Mouse (Mus musculus): Measurements from ENCODE around the gene Chst5. TPM values are rescaled to one million over a fixed set of nuclear protein-coding genes. Genes with fewer than 3 reads are reported as not detected.
A peak's percentile ranks its signal among the peaks of the same experiment; 100 is the strongest.

The Chst5 gene
- polyA plus RNA-seq, 1 experiment from 2014 or later: 0.97 TPM

DNA sequence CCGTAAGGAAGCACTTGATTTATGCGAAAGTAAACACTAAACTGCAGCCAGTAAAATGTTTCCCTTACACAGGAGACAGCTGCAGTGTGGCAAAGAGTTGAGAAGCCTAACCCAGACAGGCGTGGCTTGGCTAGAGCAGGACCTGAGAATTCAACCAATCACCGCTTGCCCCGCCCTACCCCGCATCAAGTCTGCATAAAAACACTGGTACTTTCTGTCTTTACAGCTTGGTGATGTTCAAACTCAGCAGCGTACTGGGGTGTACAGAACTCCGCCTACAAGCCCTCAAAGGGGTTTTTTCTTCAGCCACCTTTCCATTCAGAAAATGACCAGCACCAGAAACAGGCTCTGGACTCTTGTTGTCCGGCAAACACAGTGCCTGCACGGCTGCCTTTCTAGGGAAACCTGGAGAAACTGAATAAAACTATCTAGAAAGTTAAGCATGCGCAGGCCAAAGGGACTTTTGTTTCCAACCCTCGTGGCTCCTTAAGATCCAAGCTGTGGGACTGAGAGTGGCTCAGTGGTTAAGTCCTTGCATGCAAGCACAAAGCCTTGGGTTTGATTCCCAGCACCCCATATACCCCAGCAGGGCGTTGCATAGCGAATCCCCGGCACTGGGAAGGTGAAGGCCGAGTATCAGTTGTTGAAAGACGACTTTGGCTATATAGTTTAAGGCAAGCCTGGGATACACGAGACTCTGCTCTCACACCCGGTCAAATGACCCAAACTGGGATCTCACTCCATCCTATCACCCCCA lies 22.5 kb upstream of the Chst5 start:
- H3K27ac ChIP-seq (ENCODE audit: low read depth, low read length): peak overlapping the region; percentile 66; the same call in 1 of the 2 replicates
- ATAC-seq (ENCODE audit: low FRiP score, low TSS enrichment): peak; percentile 72; the same call in 1 of the 2 replicates
- WGBS: 30% methylated on average over 19 of the region's 19 CpGs

DNA sequence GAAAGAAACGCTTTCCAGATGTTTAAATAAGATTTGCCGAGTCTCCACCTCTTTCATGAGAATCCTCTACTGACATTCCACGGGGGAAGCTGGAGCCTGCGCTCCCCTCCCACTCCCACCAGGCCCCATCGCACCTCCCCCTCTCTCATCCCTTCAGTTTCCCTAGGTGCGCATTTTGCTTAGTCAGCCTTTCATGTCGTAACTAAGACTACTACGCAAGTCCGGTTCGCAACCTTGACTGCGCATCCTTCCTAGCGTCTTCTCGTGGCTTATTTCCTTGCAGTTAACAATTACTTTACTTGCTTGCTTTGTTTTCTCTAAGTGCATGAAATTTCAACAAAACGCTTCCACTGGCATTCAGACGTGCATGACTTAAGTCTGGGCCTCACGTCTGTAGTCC lies 21.5 kb upstream of the Chst5 start:
- no peaks in the 10 kb centered on the region for H3K9me3 ChIP-seq (ENCODE audit: control insufficient read depth, low read length)
- no peaks in the 10 kb centered on the region for H3K36me3 ChIP-seq (ENCODE audit: control insufficient read depth, insufficient read depth, low read length)
- no peak overlapping the region for H3K27ac ChIP-seq (ENCODE audit: low read depth, low read length)
- H3K4me1 ChIP-seq (ENCODE audit: control insufficient read depth, insufficient read depth, low read length): peaks cover 8% of the 10 kb centered on the region; the same call in 1 of the 2 replicates
- H3K4me2 ChIP-seq (replicated peaks; ENCODE audit: low read depth, low read length): no peak overlapping the region
- no peaks in the 10 kb centered on the region for H3K27me3 ChIP-seq (ENCODE audit: control insufficient read depth, insufficient read depth, low read length)
- no peak overlapping the region for H3K9ac ChIP-seq (ENCODE audit: low read depth, low read length)
- WGBS: 75% methylated on average over 16 of the region's 16 CpGs
- ATAC-seq (ENCODE audit: low FRiP score, low TSS enrichment): no peak
- no peak overlapping the region for H3K4me3 ChIP-seq (ENCODE audit: low read length)

More for the DNA sequence above, 22.5 kb upstream of the Chst5 start:
- Histone ChIP-seq H3K4me3 (ENCODE audit: low read length) (peak overlapping the region; percentile 75), H3K4me1 (ENCODE audit: control insufficient read depth, insufficient read depth, low read length) (peaks cover 8% of the 10 kb centered on the region; the same call in 1 of the 2 replicates), H3K4me2 (replicated peaks; ENCODE audit: low read depth, low read length) (peak overlapping the region; percentile 89), H3K9me3 (ENCODE audit: control insufficient read depth, low read length) (no peaks in the 10 kb centered on the region), H3K36me3 (ENCODE audit: control insufficient read depth, insufficient read depth, low read length) (no peaks in the 10 kb centered on the region), H3K9ac (ENCODE audit: low read depth, low read length) (peak overlapping the region; percentile 67), H3K27me3 (ENCODE audit: control insufficient read depth, insufficient read depth, low read length) (no peaks in the 10 kb centered on the region)

DNA sequence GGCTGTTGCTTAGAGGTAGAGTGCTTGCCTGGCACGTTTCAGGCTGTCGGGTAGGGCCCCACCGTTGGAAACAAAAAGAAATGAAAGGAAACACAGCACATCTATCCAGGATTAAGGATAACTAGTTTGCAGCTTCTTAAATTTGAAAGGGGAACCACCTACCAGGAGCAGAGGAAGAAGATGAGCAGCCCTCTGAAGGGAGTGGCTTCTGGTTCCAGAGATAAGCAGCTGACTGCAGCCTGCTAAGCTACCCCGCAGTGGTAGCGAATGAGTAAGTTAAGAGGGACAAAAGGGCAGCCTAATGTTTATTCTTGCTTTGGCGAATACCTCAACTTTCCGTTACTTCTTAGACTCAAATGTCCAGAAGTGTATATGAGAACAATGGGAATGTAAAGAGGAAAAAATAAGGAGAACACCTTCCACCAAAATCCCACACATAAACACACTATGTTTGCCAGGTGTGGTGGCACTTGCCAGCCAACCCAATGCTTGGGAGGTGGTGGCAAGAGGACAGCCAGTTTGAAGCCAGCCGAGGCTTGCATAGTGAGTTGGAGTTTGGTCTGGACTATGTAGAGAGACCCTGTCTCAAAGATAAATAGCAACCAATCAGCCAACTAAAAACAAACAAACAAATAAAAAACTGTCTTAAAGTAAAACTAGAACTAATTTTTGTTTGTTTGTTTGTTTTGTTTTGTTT lies 19.5 kb upstream of the Chst5 start:
- ATAC-seq (ENCODE audit: low FRiP score, low TSS enrichment): no peak
- Histone ChIP-seq H3K4me2 (replicated peaks; ENCODE audit: low read depth, low read length) (no peak overlapping the region), H3K36me3 (ENCODE audit: control insufficient read depth, insufficient read depth, low read length) (no peaks in the 10 kb centered on the region), H3K4me3 (ENCODE audit: low read length) (no peak overlapping the region), H3K27me3 (ENCODE audit: control insufficient read depth, insufficient read depth, low read length) (no peaks in the 10 kb centered on the region), H3K27ac (ENCODE audit: low read depth, low read length) (no peak overlapping the region), H3K9me3 (ENCODE audit: control insufficient read depth, low read length) (no peaks in the 10 kb centered on the region), H3K9ac (ENCODE audit: low read depth, low read length) (no peak overlapping the region), H3K4me1 (ENCODE audit: control insufficient read depth, insufficient read depth, low read length) (peaks cover 8% of the 10 kb centered on the region; the same call in 1 of the 2 replicates)
- WGBS: 79% methylated on average over 8 of the region's 8 CpGs

DNA sequence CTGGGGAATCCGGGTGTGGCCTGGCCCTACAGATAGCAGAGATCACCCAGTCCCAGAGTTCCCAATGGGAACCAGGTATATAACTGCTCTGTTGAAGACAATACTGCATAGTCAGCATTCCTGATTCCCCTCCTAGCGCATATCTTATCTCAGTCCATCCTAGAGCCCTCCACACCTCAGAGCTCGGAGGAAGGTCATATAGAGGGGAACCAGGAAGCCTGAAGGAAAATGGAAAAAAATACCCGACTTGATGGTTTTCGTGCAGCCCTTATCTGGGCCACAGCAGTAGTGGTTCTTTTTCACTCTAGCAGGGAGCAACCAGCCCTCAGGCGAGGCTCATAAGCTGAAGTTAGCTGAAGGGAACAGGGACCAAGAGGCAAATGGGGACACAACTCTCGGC lies 14.7 kb upstream of the Chst5 start:
- no peaks in the 10 kb centered on the region for H3K9me3 ChIP-seq (ENCODE audit: control insufficient read depth, low read length)
- H3K27me3 ChIP-seq (ENCODE audit: control insufficient read depth, insufficient read depth, low read length): no peaks in the 10 kb centered on the region
- H3K9ac ChIP-seq (ENCODE audit: low read depth, low read length): no peak overlapping the region
- ATAC-seq (ENCODE audit: low FRiP score, low TSS enrichment): no peak
- no peaks in the 10 kb centered on the region for H3K36me3 ChIP-seq (ENCODE audit: control insufficient read depth, insufficient read depth, low read length)
- 76% methylated on average over 7 of the region's 7 CpGs for WGBS
- H3K4me3 ChIP-seq (ENCODE audit: low read length): no peak overlapping the region
- no peak overlapping the region for H3K4me2 ChIP-seq (replicated peaks; ENCODE audit: low read depth, low read length)
- no peaks in the 10 kb centered on the region for H3K4me1 ChIP-seq (ENCODE audit: control insufficient read depth, insufficient read depth, low read length)
- no peak overlapping the region for H3K27ac ChIP-seq (ENCODE audit: low read depth, low read length)

DNA sequence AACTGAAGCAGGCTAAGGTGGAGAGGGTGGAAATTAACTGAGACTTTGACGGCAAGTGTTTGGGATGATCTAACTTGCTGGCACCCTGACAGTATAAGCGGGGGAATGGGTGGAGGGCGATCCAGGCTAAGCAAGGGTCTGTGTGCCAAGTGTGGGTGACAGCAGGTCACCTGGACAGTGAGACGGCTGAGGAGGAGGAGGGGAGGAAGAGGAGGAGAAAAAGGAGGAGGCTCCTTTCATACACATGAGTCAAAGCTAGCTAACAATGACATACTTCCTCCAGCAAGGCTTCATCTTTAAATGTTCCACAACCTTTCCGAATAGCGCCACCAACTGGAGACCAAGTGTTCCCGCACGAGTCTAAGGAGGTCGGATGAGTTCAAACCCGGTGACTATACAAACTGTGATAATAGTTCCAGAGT lies 13.1 kb upstream of the Chst5 start:
- H3K27ac ChIP-seq (ENCODE audit: low read depth, low read length): no peak overlapping the region
- WGBS: 31% methylated on average over 10 of the region's 10 CpGs
- no peak; the same call in 1 of the 2 replicates for ATAC-seq (ENCODE audit: low FRiP score, low TSS enrichment)

DNA sequence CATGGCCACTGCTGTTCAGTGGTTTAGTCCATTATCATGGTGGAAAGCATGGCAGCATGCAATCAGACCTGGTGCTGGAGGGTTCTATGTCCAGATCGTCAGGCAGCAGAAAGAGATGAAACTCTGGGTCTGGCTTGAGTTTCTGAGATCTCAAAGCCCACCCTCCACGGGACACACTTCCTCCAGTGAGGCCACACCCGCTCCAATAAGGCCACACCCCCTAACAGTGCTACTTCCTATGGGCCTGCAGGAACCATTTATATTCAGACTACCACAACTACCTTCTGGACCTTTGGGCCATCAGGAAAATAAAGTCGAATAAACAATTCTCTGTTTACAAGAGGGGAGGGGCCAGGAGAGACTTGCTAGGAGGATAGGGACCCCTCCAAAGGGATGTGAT lies 10.7 kb upstream of the Chst5 start:
- Histone ChIP-seq H3K27ac (ENCODE audit: low read depth, low read length) (no peak overlapping the region), H3K36me3 (ENCODE audit: control insufficient read depth, insufficient read depth, low read length) (peaks cover 4% of the 10 kb centered on the region; the same call in 1 of the 2 replicates), H3K27me3 (ENCODE audit: control insufficient read depth, insufficient read depth, low read length) (no peaks in the 10 kb centered on the region), H3K4me1 (ENCODE audit: control insufficient read depth, insufficient read depth, low read length) (no peaks in the 10 kb centered on the region), H3K9ac (ENCODE audit: low read depth, low read length) (no peak overlapping the region), H3K9me3 (ENCODE audit: control insufficient read depth, low read length) (no peaks in the 10 kb centered on the region), H3K4me3 (ENCODE audit: low read length) (no peak overlapping the region), H3K4me2 (replicated peaks; ENCODE audit: low read depth, low read length) (no peak overlapping the region)
- WGBS: 77% methylated on average over 4 of the region's 4 CpGs
- no peak for ATAC-seq (ENCODE audit: low FRiP score, low TSS enrichment)

More for the DNA sequence above, 13.1 kb upstream of the Chst5 start:
- H3K9ac ChIP-seq (ENCODE audit: low read depth, low read length): no peak overlapping the region
- no peaks in the 10 kb centered on the region for H3K27me3 ChIP-seq (ENCODE audit: control insufficient read depth, insufficient read depth, low read length)
- no peaks in the 10 kb centered on the region for H3K9me3 ChIP-seq (ENCODE audit: control insufficient read depth, low read length)
- H3K36me3 ChIP-seq (ENCODE audit: control insufficient read depth, insufficient read depth, low read length): peaks cover under 1% of the 10 kb centered on the region; the same call in 1 of the 2 replicates
- no peak overlapping the region for H3K4me2 ChIP-seq (replicated peaks; ENCODE audit: low read depth, low read length)
- no peak overlapping the region for H3K4me3 ChIP-seq (ENCODE audit: low read length)
- H3K4me1 ChIP-seq (ENCODE audit: control insufficient read depth, insufficient read depth, low read length): no peaks in the 10 kb centered on the region

DNA sequence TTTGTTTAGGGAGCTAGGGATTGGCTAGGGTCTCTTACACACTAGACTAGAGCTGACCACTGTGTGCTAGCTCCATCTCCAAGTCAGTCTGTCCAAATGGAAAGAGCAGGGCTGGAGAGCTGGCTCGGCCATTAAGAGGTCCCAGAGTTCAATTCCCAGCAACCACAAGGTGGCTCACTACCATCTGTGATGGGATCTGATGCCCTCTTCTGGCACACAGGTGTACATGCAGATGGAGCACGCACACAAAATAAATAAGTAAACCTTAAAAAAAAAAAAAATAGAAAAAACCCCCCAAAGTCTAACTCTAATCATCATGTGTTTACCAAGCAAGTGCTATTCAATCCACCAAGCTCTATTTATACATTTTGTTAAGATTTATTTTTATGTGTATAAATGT lies 9.4 kb upstream of the Chst5 start:
- peaks cover 4% of the 10 kb centered on the region; the same call in 1 of the 2 replicates for H3K36me3 ChIP-seq (ENCODE audit: control insufficient read depth, insufficient read depth, low read length)
- H3K9me3 ChIP-seq (ENCODE audit: control insufficient read depth, low read length): no peaks in the 10 kb centered on the region
- H3K4me2 ChIP-seq (replicated peaks; ENCODE audit: low read depth, low read length): no peak overlapping the region
- no peaks in the 10 kb centered on the region for H3K4me1 ChIP-seq (ENCODE audit: control insufficient read depth, insufficient read depth, low read length)
- no peak overlapping the region for H3K9ac ChIP-seq (ENCODE audit: low read depth, low read length)
- ATAC-seq (ENCODE audit: low FRiP score, low TSS enrichment): no peak
- H3K4me3 ChIP-seq (ENCODE audit: low read length): no peak overlapping the region
- H3K27me3 ChIP-seq (ENCODE audit: control insufficient read depth, insufficient read depth, low read length): no peaks in the 10 kb centered on the region
- H3K27ac ChIP-seq (ENCODE audit: low read depth, low read length): no peak overlapping the region
- 86% methylated on average over 2 of the region's 2 CpGs for WGBS

DNA sequence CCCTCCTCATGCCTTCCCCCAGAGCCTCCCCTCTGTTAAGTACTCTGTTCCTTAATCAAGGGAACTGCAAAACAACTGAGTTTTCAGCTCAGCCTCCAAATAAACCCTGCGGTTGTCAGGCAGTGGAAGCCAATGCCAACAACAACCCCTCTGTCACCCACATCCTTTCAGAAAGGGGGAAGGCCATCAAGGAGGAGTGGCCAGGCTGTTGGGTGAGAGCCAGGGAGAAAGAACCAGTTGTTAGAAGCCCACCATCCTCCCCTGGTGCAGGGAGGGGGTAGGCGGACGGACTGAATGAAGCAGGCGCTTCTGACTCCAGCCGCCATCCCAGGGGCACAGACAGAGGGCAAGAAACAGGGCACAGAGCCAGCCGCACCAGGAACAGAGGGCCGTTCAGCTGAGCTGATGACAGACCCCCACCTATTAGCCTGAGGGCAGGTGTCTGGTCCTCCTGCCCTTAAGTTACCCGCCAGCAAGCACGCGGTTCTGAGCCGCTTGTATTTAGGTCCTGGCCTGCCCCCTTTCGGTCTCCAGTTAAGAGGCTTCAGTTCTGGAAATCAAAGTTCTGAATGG lies 2.7 kb upstream of the Chst5 start:
- H3K27ac ChIP-seq (ENCODE audit: low read depth, low read length): no peak overlapping the region

More for the DNA sequence above, 2.7 kb upstream of the Chst5 start:
- Histone ChIP-seq H3K9ac (ENCODE audit: low read depth, low read length) (no peak overlapping the region), H3K27me3 (ENCODE audit: control insufficient read depth, insufficient read depth, low read length) (peaks cover 18% of the 10 kb centered on the region; the same call in 1 of the 2 replicates), H3K4me3 (ENCODE audit: low read length) (no peak overlapping the region), H3K9me3 (ENCODE audit: control insufficient read depth, low read length) (no peaks in the 10 kb centered on the region), H3K4me1 (ENCODE audit: control insufficient read depth, insufficient read depth, low read length) (0 out of 2 replicates have a peak, but pooled peaks cover 3% of the 10 kb centered on the region), H3K36me3 (ENCODE audit: control insufficient read depth, insufficient read depth, low read length) (no peaks in the 10 kb centered on the region), H3K4me2 (replicated peaks; ENCODE audit: low read depth, low read length) (no peak overlapping the region)
- peak; percentile 30; the same call in 1 of the 2 replicates for ATAC-seq (ENCODE audit: low FRiP score, low TSS enrichment)
- 55% methylated on average over 12 of the region's 12 CpGs for WGBS
